Mouse (Mus musculus): ENCODE measurements at regions not wholly inside any gene's neighbourhood (a gene's known extent, or its start where the extent isn't known, plus 50 kb on each side); places are given as distances from the start of the nearest gene placed in this dataset.

GRCm38 (mm10) chr8:101815121-101815520 lies 970.3 kb downstream of the Cdh11 start:
- CTCF ChIA-PET = interaction anchor here in 1 of 4 experiments (0.7 kb wide), 1 partner anchor 12 kb away, joined by 4 read pairs; no protein-coding TSS in a partner anchor
- POLR2A ChIA-PET = no interaction called here

GRCm38 (mm10) chr8:101803561-101803960 lies 981.9 kb downstream of the Cdh11 start:
- CTCF ChIA-PET = no interaction called here
- POLR2A ChIA-PET = no interaction called here

- CTCF ChIA-PET = no interaction called here
Measured at GRCm38 (mm10) chr8:101802119-101802518, 983.3 kb downstream of the Cdh11 start.

GRCm38 (mm10) chr8:101790785-101791184 lies 994.7 kb downstream of the Cdh11 start:
- ChIA-PET POLR2A (no interaction called here), CTCF (no interaction called here)

More at GRCm38 (mm10) chr8:101802119-101802518, 983.3 kb downstream of the Cdh11 start:
- POLR2A ChIA-PET = no interaction called here

GRCm38 (mm10) chr8:101786876-101787275 lies 998.6 kb downstream of the Cdh11 start:
- CTCF ChIA-PET = no interaction called here
- POLR2A ChIA-PET = interaction anchor here in 1 of 4 experiments (0.7 kb wide), 1 partner anchor 534 kb away, joined by 4 read pairs; no protein-coding TSS in a partner anchor

- CTCF ChIA-PET = no interaction called here
- POLR2A ChIA-PET = no interaction called here
Measured at GRCm38 (mm10) chr8:101782556-101782955, 1002.9 kb downstream of the Cdh11 start.

- CTCF ChIA-PET = no interaction called here
- POLR2A ChIA-PET = no interaction called here
Measured at GRCm38 (mm10) chr8:101781942-101782341, 1003.5 kb downstream of the Cdh11 start.

GRCm38 (mm10) chr8:101779966-101780365 lies 1005.5 kb downstream of the Cdh11 start:
- CTCF ChIA-PET = no interaction called here
- POLR2A ChIA-PET = no interaction called here

- ChIA-PET POLR2A (no interaction called here), CTCF (no interaction called here)
Measured at GRCm38 (mm10) chr8:101767588-101767987, 1017.9 kb downstream of the Cdh11 start.
